Mouse (Mus musculus): ENCODE results near the gene Tmem53.

DNA sequence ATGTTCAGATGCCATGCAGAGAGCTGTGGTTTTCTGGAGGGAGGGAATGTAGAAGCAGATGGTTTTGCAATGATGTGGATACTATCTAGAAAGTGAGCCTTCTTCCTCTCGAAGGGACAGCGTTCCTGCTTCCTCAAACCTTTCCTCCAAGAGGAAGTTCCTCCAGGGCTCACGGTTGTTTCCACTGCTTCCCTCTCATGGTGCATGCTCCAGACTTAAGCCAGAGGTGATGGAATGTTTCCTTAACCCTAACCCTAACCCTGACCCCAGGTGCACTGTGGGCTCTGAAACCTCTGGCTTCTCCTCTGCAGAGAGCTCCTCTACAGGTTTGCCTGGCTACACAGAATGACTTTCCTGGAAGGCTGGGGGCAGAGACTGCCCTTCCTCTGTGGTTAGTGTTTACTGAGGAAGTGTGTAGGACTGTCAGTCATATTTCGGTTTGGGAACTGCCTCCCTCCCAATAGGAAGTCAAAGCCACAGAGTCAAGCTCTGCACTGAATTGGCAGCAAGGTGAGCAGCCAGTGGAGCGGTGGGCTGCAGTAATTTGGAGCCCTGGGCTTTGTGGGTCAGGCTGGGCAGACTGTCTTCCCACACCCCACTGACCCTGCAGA lies 2.4 kb downstream of the Tmem53 start:
- TF ChIP-seq POLR2A (IDR thresholded peaks at IDR 0.05; ENCODE audit: control insufficient read depth, extremely low read depth, insufficient read depth, low read length, poor library complexity), result no peak
- no peak for TF ChIP-seq CTCF (IDR thresholded peaks at IDR 0.05; ENCODE audit: borderline replicate concordance, control insufficient read depth, extremely low read depth, insufficient read depth, low read length, poor library complexity)
